Mouse (Mus musculus) CH12.LX (cell line): ENCODE data around the gene Tbx10.

Experiments used
- CHD2 ChIP-seq: IDR thresholded peaks from 2 replicates; pipeline ENCODE4 v1.6.1; 2011; ENCODE audit warnings: low read length, improper control_type of control experiment
- EP300 ChIP-seq: IDR thresholded peaks from 2 replicates; pipeline ENCODE4 v1.6.1; 2011; ENCODE audit warnings: low read length, improper control_type of control experiment
- MAFK ChIP-seq: IDR thresholded peaks from 2 replicates; pipeline ENCODE4 v1.6.1; 2011; ENCODE audit warnings: low read length, improper control_type of control experiment; ENCODE audit not compliant: insufficient replicate concordance
- NELFE ChIP-seq: IDR thresholded peaks from 2 replicates; pipeline ENCODE4 v1.6.1; 2011; ENCODE audit warnings: low read depth, low read length, improper control_type of control experiment
- NRF1 ChIP-seq: IDR thresholded peaks from 2 replicates; pipeline ENCODE4 v1.6.1; 2014; ENCODE audit warnings: low read depth, mild to moderate bottlenecking, inconsistent platforms, low read length, improper control_type of control experiment, moderate library complexity
- POLR2A ChIP-seq: IDR thresholded peaks from 2 replicates; pipeline ENCODE4 v1.6.1; 2011; ENCODE audit warnings: low read depth, mild to moderate bottlenecking, improper control_type of control experiment, low read length
- SMC3 ChIP-seq: IDR thresholded peaks from 2 replicates; pipeline ENCODE4 v1.6.1; 2011; ENCODE audit warnings: low read depth, low read length, improper control_type of control experiment
- USF1 ChIP-seq: IDR thresholded peaks from 2 replicates; pipeline ENCODE4 v1.6.1; 2014; ENCODE audit warnings: low read depth, mild to moderate bottlenecking, inconsistent platforms, low read length, improper control_type of control experiment
- ZC3H11A ChIP-seq: IDR thresholded peaks from 2 replicates; pipeline ENCODE4 v1.6.1; 2012; ENCODE audit warnings: low read depth, mild to moderate bottlenecking, inconsistent platforms, low read length, improper control_type of control experiment
- ZKSCAN1 ChIP-seq: IDR thresholded peaks from 2 replicates; pipeline ENCODE4 v1.6.1; 2012; ENCODE audit warnings: low read depth, inconsistent platforms, low read length, improper control_type of control experiment, borderline replicate concordance
- ZNF384 ChIP-seq: IDR thresholded peaks from 2 replicates; pipeline ENCODE4 v1.6.1; 2012; ENCODE audit warnings: low read depth, low read length, improper control_type of control experiment, inconsistent platforms

- TF ChIP-seq POLR2A: 0 out of 2 replicates have a peak, but pooled peaks have one; percentile 27
- no peak for TF ChIP-seq USF1
- no peak for TF ChIP-seq ZKSCAN1
- no peak for TF ChIP-seq MAFK
- no peak for TF ChIP-seq NRF1
- TF ChIP-seq NELFE: no peak
- TF ChIP-seq ZC3H11A: no peak
- no peak for TF ChIP-seq EP300
- TF ChIP-seq ZNF384: no peak
- TF ChIP-seq SMC3: peak; percentile 72
- TF ChIP-seq CHD2: no peak
Measured at GRCm38 (mm10) chr19:3946715-3947114, 45.8 kb upstream of the Tbx10 start.
